Mouse (Mus musculus) lung, postnatal 0 days (tissue): ENCODE measurements around the gene Fras1.

Source experiments
- CTCF ChIP-seq: IDR thresholded peaks from 2 replicates; pipeline ENCODE4 v1.5.1; 2016; ENCODE audit warnings: antibody characterized with exemption, mild to moderate bottlenecking
- EP300 ChIP-seq: IDR thresholded peaks from 2 replicates; pipeline ENCODE4 v1.6.1; 2016; ENCODE audit warnings: antibody characterized with exemption, mild to moderate bottlenecking, control low read depth

GRCm38 (mm10) chr5:96412754-96413394 lies 39.1 kb downstream of the Fras1 start:
- TF ChIP-seq CTCF (no peak), EP300 (peak; percentile 95)
